Mouse (Mus musculus) gastrocnemius, postnatal 4 days (tissue): ENCODE results near the gene Stxbp2. TPM values are rescaled to one million over a fixed set of nuclear protein-coding genes. Genes with fewer than 3 reads are reported as not detected.

Experiments used
- DNase-seq, 2 experiments: peaks; one replicate each; pipeline ENCODE4 v3.0.0; 2021 to 2022; ENCODE audit warnings: low spot score in 2 of 2, mixed read lengths in 2 of 2
- total RNA-seq, 2 experiments: library from RNA; stranded (reverse); gene quantifications; 2 replicates each; pipeline ENCODE4 v1.2.3; 2021

Stxbp2 gene
- total RNA-seq, 2 experiments from 2014 or later, result 3.1 to 7.2 TPM

GRCm38 (mm10) chr8:3679236-3679635 lies 48.5 kb downstream of the Stxbp2 start:
- DNase-seq, result no peak

GRCm38 (mm10) chr8:3679656-3680055 lies 48.9 kb downstream of the Stxbp2 start:
- DNase-seq, result no peak

GRCm38 (mm10) chr8:3682435-3682834 lies 51.7 kb downstream of the Stxbp2 start:
- no peak for DNase-seq

- peak in 1 of 2 experiments; percentile 43 for DNase-seq
These were observed 52.8 kb downstream of the Stxbp2 start for GRCm38 (mm10) chr8:3683408-3684176.

- DNase-seq, result no peak
These were observed 53.8 kb downstream of the Stxbp2 start for GRCm38 (mm10) chr8:3684530-3684929.

- DNase-seq, result no peak
These were observed 54.7 kb downstream of the Stxbp2 start for GRCm38 (mm10) chr8:3685422-3685821.

- no peak for DNase-seq
These were observed 56.8 kb downstream of the Stxbp2 start for GRCm38 (mm10) chr8:3687537-3687936.

GRCm38 (mm10) chr8:3690774-3691173 lies 60.0 kb downstream of the Stxbp2 start:
- DNase-seq, result no peak

Other genes starting within 250 kb of the Stxbp2 start
- gene Arhgef18, start 237.9 kb upstream of the Stxbp2 start, total RNA-seq, result 10 to 100 TPM; 16.9 to 17.3 TPM
- gene Pex11g, start 163.3 kb upstream of the Stxbp2 start, total RNA-seq, result 1 to 10 TPM; 3.1 to 5.9 TPM
- gene Tex45, start 160.1 kb upstream of the Stxbp2 start, total RNA-seq, result under 1 TPM in 1 of 2 experiments, not detected in 1; 0.16 TPM
- gene Zfp358, start 137.8 kb upstream of the Stxbp2 start, total RNA-seq, result 10 to 100 TPM; 22.3 to 23.6 TPM
- 10 to 100 TPM; 22.8 to 26.7 TPM for gene Mcoln1, start 130.5 kb upstream of the Stxbp2 start, total RNA-seq
- gene Pnpla6, start 115.6 kb upstream of the Stxbp2 start, total RNA-seq, result 10 to 100 TPM; 15.8 to 20.6 TPM
- not detected for gene C330021F23Rik, start 63.0 kb upstream of the Stxbp2 start, total RNA-seq
- 1 to 10 TPM; 1.8 to 2.6 TPM for gene Camsap3, start 43.7 kb upstream of the Stxbp2 start, total RNA-seq
- 10 to 100 TPM; 21.1 to 23.2 TPM for gene Xab2, start 9.6 kb upstream of the Stxbp2 start, total RNA-seq
- 10 to 100 TPM; 59.7 to 70.0 TPM for gene Pet100, start 9.4 kb upstream of the Stxbp2 start, total RNA-seq
- under 1 TPM in 1 of 2 experiments, not detected in 1; 0.65 TPM for gene Pcp2, start 5.4 kb upstream of the Stxbp2 start, total RNA-seq
- gene Retn, start 24.8 kb downstream of the Stxbp2 start, total RNA-seq, result 10 to 100 TPM in 1 of 2 experiments, 1 to 10 TPM in 1; 7.6 to 11.6 TPM
- gene Mcemp1, start 34.8 kb downstream of the Stxbp2 start, total RNA-seq, result under 1 TPM; 0.25 to 0.52 TPM
- gene Fcor, start 41.4 kb downstream of the Stxbp2 start, total RNA-seq, result 1 to 10 TPM; 2.5 to 2.9 TPM
- gene Trappc5, start 45.3 kb downstream of the Stxbp2 start, total RNA-seq, result 10 to 100 TPM; 25.9 to 27.8 TPM
- gene Fcer2a, start 63.2 kb downstream of the Stxbp2 start, total RNA-seq, result under 1 TPM; 0.67 to 0.86 TPM
- under 1 TPM in 1 of 2 experiments, not detected in 1; 0.21 TPM for gene Clec4g, start 89.7 kb downstream of the Stxbp2 start, total RNA-seq
- gene Cd209a, start 118.0 kb downstream of the Stxbp2 start, total RNA-seq, result not detected
- not detected for gene Cd209e, start 223.4 kb downstream of the Stxbp2 start, total RNA-seq
- gene Cd209d, start 247.6 kb downstream of the Stxbp2 start, total RNA-seq, result not detected